Mouse (Mus musculus): ENCODE measurements around the gene Zbtb16.

The Zbtb16 gene

DNA sequence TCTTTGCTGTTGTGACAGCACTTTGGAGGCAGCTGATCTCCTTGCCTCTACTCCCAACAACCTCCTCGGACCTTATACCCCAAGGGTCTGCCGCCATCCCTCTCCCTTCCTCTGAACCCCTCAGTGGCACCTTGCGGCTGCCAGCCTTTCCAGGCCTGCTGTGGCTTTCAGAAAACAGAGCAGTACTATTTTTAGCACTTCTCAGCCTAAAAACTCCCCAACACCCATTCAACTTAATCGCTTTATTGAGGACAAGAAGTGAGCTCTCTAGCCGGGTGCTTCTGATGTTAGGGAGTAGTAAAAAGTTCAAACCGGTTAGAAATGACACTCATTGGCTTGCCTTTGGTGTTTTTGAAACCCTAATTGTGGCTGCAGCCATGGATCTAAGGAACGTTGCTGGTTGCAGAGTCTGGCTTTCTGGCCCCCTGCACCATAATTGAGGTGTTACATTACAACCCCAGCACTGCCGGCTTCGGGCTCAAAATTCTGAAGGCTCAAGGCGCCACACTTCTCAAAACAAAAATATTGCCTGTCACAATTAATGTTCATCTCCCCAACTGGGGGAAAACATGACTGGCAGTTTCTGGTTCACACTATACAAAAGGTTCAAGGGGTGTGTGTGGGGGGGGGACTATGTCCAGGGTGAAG is 107.8 kb downstream of the Zbtb16 start:
- no peak for DNase-seq (ENCODE audit: low read depth)

DNA sequence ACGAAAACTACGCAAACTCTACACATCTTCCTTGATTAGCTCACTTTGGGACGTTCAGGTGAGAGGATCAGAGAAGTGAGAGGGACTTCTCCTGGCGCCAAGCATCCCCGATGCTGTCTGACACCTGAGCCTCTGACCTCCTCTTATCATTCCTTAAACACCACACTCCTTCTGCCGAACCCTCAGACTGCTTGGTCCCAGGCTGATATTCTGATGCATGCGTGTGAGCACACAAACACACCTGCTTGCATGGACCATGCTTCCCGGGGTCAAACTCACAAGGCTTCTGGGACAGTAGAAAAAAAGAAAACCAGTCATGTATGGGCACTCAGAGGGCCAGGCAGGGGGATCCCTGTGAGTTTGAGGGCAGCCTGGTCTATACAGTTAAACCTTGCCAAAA is 109.7 kb downstream of the Zbtb16 start:
- DNase-seq (ENCODE audit: low read depth): no peak

DNA sequence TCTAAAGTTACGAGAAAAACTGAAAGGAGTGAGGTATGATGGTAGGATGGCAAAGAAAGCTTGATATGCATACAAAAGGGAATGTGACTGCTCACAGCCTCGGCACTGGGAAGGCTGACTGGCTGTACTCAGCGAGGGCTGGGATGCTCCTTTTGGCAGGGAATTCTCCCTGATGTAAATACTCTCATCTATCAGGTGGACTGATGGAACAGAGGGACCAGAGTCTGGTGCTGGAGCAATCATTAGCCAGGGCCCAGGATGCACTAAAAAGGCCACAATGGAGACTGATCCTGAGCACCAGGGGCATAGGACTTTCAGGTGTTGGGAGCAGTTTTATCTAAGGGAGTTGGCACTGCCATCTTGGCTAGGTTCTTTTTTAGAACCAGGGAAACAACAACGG is 110.1 kb downstream of the Zbtb16 start:
- no peak for DNase-seq (ENCODE audit: low read depth)

DNA sequence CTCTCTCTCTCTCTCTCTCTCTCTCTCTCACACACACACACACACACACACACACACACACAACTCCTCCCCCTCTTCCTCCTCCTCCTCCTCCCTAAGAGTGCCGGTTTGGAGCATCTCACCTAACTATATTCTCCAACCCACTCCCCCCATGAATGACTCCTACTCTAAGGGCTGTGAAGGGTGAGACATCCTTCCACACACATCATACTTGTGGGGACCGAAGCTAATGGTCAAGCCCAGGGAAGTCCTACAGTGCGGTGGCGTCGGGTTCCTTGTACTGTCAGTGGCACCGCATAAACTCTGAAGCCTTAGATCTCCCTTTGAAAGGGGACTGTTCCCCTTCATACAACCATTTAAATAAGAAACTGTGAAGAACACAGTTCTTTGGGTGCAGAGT is 110.9 kb downstream of the Zbtb16 start:
- DNase-seq (ENCODE audit: low read depth): no peak

DNA sequence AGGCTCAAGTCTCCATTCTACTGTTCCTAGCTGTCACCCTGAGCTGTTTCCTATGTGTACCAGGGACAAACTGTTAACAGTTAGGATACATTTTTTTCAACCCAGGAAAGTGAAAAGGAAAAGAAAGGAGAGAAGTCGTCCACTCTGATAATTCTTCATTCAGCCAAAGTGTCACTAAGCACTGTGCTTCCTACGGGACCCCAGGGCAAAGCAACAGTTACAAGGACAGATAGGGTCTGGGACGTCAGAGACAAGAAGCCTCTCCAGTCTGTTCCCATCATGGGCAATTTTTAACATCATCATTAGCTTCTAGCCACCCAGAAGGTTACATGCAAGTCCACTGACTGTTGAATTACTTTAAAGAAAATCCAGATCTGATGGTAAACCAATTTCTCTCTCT is 111.3 kb downstream of the Zbtb16 start:
- no peak for DNase-seq (ENCODE audit: low read depth)

DNA sequence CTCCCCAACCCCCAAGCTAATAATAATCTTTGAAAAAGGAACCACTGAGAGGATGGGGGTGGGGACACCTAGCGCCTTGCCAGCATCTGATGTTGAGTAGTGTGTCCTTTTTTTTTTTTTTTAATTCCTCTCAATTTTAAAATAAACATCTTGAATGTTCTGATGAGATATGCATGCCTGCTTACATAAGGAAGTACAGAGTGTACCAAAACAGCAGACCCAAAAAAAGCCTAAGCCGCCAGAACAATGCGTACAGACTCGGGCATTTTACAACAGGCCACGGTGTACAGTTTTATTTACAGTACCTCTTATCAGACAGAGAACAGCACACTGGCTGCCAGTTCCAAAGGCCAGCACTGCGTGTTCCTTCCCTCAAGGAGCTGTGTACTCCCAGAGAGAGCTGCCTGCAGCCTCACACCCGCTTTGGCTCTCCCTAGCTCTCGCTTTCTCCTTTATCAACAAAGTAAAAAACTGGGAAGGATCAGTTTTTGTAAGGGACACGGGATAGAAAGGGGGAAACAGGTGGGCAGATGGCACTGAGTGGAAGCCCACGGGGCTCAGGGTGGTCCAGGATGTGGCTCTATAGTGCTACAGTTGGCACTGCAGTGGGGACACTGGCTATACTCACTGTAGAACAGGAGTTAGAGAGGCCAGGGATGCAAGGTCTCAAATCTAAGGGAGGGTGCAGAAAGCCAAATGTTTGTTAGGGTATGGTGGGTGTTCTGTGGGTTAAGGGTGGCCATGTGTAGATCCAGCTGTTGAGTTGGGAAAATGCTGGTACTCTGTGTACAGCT is 112.3 kb downstream of the Zbtb16 start:
- DNase-seq (ENCODE audit: low read depth): no peak

DNA sequence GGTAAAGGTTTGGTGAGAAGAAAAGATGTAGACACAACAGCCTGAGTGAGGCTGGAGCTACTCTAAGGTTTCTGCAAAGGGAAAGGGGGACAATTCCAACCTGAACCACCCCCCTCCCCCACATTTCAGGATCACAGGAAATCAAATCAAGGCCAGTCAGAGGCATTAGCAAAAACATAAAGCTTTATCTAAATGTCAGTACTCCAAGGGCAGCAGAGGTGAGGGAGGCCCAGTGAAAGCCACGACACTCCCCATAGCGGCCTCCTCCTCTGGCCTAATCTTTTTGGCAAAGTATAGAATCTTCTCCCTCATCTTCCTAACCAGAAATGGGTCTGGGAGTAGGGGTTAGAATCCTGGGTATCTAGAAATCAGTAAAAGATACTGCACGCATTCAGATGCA is 113.0 kb downstream of the Zbtb16 start:
- no peak for DNase-seq (ENCODE audit: low read depth)

DNA sequence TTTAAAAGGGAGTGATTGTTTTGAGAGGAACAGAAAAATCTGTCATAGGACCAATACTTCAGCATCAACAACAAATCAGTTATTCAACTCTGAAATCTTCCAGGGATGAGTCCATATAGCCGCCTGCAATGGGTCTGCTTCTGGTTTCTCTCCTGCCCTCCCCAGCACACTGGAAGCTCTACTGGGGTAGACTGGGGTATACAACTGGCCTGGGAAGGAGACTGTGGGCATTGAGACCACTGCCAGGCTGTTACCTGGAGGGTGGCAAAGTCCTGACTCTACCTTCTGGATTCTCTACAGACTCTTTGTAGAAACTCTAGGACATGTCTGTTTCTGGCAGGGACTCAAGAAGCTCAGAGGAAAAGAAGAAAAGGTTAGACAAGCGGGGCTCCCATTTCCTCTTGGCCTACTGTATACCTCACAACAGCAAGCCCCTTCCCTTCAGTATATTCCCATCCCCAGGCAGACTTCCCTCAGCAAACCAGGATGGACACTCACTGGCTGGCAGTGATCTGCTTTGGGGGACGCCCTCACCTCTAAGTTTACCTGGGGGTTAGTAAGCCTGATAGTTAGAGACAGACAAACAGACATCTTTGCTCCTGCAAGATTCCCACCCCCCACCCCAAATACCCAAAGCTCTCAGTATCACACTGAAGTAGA is 113.6 kb downstream of the Zbtb16 start:
- no peak for DNase-seq (ENCODE audit: low read depth)

DNA sequence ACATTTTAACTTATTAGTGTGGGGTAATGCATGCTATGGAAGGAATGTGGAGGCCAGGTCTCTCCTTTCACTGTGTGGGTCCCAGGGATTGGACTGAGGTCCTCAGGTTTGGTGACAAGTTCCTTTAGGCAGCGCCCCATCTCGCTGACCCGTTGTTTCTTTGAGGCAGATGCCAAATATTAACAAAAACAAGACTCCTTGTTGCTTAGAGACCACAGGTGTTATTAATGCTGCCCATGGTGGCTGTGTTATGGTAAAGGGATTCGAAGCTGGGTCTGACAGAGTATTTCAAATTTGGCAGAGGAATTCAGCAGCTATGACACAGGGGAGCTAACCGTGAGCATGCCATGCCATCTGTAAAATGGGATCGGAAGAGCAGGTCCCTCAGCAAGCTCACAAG is 114.4 kb downstream of the Zbtb16 start:
- DNase-seq (ENCODE audit: low read depth): no peak

DNA sequence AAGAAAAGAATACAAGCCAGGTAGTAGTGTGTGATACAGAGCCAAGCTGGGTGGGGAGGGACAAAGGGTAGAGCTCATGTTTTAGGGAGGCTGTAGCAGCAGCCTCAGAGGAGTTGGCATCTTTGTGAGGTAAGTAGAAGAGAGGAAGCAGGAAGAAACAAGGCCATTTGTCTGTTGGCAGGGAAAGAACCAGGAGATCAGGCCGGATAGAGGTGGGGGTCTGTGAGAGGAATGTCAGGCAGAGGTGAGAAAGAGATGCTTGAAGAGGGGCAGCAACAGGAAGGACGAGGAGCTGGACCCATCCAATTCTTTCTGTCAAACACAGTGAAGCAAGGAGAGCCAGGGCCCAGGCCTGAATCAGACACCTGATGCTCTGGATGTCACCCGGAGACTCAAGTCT is 114.8 kb downstream of the Zbtb16 start:
- DNase-seq (ENCODE audit: low read depth): no peak

DNA sequence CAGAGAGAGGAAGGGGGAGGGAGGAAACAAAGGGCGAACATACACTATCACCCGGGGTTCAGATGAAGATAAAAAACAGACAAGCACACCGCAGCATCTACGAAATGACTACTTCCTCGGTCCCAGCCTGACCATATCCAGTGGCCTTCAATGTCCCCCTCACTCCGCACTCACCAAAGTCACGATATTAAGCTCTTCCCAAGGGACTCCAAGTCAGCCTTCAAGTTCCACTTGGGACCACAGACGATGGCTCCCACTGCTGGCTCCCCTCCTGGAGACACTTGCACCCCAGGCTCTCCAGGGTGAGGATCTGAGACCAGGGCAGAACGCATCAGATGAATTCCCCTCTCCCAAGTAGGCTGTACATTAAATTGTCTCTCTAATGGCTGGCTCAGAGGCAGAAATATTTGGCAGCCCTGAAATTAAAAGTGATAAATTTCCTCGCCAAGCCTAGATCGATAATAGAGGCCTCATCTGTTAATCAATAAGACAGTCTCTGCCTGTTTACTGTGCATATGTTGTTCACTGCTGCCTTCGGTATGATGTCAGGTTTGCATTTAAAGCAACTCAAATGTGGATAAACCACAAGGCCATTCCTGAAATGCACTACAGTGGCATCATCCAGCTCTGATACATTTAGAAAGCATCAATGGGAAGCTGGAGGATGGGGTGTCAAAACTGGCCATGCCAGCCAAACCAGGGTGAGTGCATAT is 115.6 kb downstream of the Zbtb16 start:
- no peak for DNase-seq (ENCODE audit: low read depth)

DNA sequence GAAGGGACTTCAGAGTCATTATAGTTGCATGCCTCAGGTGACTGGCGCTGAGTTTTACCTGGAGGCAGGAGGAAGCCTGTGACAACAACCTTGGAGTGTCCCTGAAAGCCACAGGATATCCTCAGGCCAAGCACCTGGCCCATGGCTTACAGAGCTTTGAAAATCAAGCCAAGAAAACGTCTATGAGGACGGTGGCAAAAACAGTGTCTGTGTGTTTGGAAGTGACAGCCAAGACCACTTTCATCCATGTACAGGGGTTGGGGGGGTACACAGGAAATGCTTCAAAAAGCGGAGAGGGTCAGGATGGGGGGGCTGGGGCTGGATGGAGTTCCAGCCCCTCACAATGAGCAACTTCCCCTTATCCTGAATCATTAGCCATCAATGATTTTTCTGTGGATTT is 116.4 kb downstream of the Zbtb16 start:
- DNase-seq (ENCODE audit: low read depth): no peak

DNA sequence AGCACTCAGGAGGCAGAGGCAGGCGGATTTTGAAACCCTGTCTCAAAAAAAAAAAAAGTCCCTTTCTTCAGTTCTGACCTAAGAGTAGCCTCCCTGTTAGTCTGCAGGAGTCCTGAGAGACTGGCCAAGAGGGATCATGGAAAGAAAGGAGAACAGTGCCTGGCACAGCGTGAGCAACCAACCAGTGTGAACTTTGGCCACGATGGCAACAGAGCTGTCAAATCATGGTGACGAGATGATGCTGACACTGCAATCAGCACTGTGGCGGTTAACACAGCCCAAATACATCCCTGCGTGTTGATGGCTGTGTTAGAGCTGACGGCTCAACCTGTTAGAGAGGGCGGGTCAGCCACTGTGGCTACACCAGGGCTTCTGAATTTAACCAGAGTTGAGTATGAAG is 119.5 kb downstream of the Zbtb16 start:
- DNase-seq (ENCODE audit: low read depth): no peak

DNA sequence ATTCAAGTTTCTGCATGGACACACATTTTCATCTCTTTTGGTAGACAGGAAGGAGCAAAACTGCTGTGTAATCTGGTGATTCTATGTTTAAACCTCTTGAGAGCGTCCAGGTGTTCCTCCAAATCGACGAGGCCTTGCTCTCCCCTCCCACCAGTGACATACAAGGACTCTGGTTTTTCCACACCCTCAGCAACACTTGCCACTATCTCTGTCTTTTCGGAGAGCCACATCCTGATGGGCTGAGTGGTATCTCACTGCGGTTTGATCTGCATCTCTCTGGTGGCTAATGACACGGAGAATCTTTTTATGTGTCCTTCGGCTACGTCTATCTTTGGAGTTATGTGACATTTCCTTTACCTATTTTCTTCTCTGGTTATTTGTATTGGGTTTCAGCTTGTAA is 121.0 kb downstream of the Zbtb16 start:
- peak; percentile 2 for DNase-seq (ENCODE audit: low read depth)

DNA sequence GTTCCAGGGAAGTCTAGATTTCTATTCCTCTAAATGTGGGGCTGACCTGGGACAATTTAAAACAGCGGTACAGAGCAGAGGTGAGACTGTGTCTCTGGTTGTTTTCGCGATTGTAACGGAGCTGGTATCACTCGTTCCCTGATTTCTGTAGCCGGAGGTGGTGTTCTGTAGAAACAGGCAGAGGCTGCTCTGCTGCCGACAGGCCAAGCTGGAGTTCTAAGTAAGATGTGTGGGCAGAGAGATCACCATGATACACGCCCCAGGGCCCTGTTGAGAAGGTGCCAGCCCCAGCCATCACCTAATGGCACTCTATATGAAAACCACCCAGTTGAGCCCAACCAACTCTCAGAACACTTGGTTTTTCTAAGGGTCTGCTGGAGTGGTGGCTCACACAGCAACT is 122.2 kb downstream of the Zbtb16 start:
- no peak for DNase-seq (ENCODE audit: low read depth)

DNA sequence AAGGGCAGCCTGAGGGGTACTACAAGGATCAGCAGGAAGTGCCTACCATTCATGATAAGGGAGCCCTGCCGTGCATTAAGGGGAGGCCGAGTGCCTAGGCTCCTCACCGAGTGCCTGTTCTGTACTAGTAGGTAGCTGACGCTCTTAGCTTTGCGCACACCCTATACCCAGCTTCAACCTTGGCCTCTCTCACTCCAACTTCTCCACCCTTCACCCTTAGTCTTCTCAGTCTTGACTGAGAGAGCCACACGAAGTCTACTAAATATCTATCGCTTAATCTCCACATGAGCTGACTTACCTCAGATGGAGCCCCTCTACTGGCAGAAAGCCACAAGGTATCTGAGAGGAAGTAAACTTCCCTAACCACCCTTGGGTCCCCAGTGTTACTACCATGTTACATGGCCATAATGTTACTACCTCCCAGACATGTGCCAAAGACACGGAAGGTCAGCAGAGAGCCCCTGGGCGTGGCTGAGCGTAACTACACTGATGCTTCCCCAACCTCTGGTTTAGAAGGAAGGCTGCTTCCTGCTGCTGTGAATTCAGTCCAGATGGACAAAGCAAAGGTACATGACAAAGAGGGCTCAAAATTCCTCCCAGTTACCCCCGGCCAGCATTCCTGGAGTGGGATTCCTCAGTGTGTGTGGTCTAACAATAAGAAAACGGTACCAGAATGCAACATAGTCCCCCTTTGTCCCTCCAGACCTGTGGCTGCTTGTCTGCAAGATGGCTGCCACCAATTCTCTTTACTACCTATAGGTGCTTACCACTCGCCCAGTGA is 122.8 kb downstream of the Zbtb16 start:
- DNase-seq (ENCODE audit: low read depth): no peak

DNA sequence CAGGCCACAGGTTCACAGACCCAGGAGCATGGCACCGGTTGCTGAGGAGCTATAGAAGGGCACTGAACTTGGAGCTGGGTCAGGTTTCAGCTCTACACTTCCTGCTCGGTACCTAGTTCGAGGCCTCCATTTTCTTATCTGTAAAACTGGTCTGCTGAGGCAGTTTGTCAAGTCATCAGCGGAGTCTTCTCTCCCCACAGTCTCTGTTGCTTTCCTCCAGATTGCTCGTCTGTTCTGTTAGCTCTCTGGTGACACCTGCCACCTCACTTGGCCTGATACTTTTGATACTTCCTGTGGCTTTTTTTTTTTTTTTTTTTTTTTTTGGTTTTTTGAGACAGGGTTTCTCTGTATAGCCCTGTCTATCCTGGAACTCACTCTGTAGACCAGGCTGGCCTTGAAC is 124.2 kb downstream of the Zbtb16 start:
- DNase-seq (ENCODE audit: low read depth): no peak

DNA sequence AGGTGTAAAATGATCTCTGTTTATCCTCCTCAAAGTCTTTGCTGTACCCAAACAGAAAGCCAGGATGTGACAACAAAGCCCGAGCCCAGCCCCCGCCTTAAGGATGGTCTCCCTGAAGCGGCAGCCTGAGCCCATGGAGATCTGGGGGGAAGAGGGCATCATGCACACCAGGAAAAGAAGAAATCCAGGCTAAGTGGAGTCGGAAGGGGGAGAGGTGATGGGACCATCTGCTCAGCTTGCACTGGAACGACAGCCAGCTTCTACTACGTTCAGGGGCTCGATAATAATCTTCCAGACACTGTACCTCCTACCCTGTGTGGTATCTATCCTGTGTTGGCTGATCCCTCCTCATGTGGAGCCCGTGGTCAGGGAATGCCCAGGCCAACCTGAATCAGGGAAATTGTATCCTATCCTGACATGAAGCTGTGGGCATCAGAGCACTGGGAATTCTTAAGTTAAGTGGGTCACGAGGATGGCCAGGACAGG is 124.7 kb downstream of the Zbtb16 start:
- no peak for DNase-seq (ENCODE audit: low read depth)

DNA sequence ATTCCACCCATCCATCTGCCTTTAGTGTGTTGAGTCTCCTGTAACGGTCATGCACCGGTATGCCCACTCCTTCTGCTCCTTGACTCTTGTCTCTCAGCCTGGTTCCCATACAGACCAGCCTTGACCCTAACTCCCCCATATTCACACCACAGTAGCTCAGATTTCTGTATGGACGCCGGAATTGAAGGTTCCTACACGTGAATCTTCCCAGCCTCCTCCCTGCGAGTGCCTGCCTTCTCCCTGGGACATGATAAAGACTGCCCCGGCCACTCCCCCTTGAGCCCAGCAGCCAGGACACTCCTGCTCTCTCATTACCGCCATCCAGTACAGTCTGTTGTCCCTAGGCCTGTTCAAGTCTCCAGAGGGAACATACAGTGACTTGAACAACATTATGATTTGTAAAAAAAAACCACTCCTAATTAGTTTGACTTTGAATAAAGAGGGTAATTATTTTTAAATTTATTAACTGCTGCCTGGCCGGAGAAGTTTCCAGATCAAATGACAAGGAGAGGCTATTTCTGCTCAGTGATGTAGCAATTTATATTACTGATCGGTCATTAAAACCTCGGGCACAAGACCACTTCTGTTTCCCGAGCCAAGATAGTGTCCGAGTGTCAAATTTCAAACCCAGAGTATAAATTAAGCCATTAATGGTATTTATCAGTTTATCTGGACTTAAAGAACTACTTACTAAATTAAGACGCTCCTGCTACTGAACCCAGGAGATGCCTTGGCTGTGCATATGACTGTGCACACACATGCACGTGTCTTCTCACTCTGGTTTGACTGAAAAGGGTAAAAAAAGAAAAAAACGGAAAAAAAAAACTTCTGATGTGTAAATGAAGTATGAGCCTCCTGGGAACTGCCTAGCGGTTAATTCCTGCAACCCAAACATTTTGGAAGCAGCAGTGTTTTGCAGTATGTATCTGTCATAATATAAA is 125.4 kb downstream of the Zbtb16 start:
- no peak for DNase-seq (ENCODE audit: low read depth)

DNA sequence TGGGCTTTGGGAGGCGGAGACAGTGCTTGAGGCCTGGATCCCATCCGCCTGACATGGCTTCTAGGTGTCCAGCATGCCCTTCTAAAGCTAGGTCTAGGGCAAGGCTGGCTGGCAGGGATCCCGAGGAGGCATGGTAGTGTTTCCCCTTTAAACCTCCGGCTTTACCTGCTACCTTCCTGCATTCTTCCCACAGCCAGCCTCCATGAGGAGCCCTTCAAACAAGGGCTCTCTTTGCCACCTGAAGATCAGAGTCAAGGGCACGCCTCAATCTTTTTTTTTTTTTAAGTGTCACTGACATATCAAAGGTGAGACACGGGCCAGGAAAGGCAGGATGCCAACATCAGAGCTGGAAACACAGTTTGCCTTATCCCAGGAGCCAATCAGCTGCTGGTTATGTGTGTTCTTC is 128.2 kb downstream of the Zbtb16 start:
- no peak for DNase-seq (ENCODE audit: low read depth)
